Mouse (Mus musculus) thymus, postnatal 36 days (tissue): ENCODE measurements around the gene Crnkl1.
"Not testable (repeated sequence)": the region's sequence is repeated elsewhere in the genome, so short reads cannot be mapped to it uniquely, and the experiment has no call there.

Experiments used
- DNase-seq, 2 experiments: peaks; one replicate each; pipeline ENCODE4 v3.0.0; 2022; ENCODE audit warnings: mixed read lengths in 2 of 2

Gene Crnkl1

DNA sequence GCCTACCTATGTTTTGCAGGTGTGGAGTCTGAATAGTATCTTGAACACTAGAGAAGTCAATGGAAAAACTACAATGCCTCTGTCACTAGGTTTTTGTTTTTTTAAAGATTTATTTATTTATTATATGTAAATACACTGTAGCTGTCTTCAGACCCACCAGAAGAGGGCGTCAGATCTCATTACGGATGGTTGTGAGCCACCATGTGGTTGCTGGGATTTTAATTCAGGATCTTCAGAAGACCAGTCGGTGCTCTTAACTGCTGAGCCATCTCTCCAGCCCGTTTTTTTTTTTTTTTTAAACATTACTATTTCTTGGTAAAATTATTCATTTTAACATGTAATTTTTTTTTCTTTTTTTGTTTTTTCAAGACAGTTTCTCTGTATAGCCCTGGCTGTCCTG lies 28.9 kb downstream of the Crnkl1 start:
- not testable (repeated sequence) for DNase-seq

DNA sequence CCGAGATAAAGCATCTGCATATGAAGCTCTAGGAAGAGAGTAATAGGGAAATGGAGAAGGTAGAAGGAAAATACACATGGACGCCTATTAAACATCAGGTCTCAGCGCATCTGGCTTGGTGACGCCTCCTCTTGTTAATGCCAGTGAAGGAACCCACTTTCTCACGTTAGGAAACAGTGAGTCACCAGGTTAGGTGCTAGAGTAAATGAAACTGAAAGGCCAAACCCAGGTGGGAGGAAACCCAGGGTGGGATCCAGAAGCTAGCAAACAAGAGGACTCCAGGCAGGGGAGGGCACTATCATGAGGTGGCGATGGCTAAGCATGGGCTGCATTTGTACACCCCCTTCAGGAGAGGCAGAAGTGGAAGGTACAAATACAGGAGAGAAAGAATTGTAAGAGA lies 29.7 kb downstream of the Crnkl1 start:
- no peak for DNase-seq

DNA sequence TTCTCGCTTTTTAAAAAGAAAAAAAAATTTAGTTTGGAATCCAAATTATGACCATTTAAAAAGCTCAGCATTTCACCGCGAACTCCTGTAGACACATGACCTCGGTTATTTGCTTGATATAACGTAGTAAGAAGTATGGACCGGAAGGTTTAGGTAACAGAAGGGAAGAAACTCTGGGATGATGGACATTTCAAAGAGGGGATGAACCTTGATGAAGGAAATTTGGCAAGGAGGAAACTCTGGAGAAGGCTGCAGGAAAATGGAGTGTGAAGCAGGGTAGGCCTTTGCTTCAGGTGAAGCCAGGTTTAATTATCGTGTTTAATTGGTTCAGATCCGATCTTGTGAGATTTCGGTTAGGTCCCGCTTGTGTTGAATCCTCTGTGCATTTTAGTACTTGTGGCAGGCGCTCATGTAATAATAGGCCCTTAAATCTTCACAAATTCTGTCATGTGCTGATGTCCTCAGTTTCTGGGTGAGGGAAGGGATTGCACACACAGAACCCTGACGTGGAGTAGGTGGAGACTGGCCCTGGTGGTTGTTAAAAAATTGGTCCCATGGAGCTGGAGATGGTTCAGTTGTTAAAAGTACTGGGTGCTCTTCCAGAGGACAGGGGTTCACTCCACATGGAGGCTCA lies 30.7 kb downstream of the Crnkl1 start:
- DNase-seq = no peak

DNA sequence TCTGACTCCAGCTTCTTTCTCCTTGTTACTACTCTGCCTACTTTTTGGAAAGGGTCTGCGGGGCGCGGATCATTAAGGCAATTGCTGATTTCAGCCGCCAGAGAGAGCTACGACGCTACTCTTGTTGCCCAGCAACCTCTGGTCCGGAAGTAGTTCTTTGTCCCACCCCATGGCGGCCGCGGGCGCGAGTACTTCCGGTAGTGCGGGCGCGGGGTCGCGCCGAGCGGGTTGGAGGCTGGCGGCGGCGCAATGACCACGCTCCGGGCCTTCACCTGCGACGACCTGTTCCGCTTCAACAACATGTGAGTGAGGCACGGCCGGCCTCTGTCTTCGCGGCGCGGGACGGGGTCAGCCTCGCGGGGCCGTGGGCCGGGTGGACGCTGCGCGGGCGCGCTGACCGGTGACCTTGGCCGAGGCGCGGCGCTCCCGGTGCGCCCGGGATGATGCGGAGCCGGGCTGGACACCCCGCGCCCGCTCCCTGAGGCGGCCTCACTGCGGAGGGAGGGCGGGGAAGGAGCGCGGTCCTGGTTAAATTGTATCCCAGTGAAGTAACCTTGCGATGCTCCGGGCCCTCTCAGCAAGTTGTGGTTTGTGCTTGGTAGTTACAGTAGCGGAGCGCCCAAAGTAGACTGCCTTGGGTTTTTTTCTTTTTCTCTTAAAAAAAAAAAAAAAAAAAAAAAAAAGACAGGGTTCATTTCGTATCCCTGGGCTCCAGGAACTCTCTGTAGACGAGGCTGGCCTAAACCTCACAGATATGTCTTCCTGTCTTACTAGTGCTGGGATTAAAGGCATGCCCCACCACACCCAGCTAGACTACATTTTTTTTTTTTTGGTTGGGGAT lies 31.5 kb downstream of the Crnkl1 start:
- DNase-seq = peak; percentile 87 to 88

DNA sequence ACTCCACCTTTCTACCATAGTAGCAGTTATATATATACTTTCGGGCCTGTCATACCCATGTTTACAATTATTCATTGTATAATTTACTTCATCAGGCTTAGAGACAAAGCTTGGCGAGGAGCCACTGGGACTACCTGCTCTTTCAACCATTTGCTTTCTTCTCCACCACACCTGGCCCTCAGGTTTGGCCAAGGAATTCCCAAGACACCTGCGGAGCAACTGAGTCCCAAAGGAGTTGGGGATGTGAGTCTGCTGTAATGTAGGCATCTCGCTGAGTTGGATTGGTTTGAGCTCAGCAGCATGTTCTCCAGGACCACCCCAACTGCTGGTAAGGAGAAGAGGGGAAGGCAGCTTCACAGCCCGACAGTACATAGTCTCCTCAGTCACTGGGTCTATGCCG lies 33.0 kb downstream of the Crnkl1 start, which contains the start of gene Naa20:
Gene Naa20, plus strand, starts transcription at position 239 of the 400 bp plus-strand sequence.
- DNase-seq = no peak

DNA sequence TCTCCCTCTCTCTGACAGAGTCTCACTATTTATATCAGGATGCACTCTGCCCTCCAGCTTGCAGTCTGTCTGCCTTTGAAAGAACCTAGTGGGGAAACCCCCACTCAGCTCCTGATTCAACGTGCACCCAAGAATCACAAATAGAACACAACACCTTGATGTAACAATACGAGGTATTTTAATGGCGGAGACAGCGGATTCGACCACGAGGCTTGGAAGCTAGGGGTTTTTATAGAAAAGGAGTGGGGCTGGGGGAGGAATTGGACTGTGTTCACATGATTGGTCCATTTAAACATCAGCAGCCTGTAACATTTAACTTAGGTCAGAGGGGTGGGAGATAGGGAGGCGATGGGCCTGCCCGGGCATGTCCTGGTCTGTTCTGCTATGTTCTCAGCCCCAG lies 34.5 kb downstream of the Crnkl1 start:
- not testable (repeated sequence) for DNase-seq

DNA sequence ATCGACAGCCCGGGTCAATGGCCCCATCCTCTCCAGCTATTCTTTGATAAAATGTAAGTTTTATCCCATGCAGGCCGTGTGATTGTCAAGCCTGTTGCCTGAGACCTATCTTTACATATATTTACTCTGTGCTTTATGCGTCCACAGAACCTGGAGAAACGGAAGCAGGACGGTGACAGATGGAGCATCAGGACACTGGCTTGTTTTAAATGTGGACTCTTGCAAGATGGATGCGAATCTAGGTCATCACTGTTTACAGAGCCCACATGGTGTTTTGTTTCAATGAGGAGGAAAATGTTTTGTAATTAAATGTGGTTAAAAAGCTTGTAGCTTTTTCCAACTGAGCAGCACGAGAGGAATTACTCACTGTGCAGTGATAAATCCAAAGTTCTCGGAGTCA lies 36.7 kb downstream of the Crnkl1 start:
- DNase-seq = no peak

DNA sequence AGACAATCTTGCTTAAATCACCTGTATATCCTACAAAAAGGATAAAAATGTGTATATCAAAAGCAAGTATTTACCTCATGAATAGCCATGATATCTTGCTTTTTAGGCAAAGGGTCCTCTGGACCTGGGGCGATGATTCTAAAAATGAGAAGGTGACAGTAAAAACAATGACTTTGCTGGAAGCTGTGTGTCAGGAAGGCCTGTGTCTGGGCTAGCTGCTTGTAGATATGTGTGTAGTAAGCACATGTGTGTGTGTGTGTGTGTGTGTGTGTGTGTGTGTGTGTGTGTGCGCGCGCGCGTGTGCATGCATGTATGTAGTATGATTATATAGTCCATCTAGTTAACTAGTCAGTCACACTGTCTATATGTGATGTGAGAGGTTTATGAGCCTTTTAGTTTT lies 41.1 kb downstream of the Crnkl1 start:
- DNase-seq = no peak

DNA sequence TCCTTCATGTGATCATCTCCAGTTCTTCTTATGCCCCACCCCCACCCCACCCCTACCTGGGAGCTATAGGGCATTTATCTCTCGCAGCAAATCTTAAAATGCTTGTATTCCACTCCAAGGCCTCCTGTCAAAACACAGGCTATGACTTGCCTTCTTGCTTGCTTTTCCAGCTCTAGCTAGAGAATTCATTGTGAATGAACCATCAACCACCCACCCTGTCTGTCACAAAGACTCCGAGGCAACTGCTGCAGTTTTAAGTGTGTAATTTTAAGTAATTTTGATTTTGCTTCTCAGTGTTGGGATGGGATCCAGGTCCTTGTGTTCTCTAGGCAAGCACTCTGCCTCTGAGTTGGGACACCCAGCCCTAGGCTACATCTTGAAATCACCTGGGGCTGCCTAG lies 44.2 kb downstream of the Crnkl1 start:
- no peak for DNase-seq

DNA sequence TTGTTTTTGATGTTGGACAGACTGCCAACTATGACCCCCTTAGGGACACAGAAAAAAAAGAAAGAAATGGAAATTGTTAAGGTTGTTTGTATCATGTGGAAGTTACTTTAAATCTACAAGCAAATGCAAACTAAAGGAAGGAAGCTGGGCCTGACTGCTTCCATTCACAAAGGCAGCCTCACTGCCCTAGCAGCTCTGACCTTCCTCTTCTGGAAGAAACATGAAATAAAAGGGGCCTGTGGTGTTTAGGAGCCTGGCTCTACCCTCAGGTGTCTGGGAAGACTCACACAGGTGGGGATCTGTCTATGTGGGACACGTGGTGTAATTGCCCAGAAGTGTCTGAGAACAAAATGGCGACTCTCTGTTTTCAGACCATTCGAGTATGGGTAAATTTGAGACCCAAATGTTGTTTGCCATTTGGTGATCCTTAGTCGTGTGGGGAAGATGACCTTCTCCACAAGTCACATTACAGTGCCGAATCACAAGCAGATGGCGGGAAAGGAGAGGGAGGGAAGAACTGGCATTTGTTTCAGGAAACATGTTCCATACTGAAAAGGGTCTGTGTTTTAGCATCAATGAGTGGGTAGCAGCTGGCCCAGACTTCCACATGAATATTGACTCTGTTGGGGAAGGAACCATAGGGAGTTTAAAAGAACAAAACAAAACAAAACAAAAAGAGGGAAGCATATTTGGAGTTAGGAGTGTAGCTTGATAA lies 45.9 kb downstream of the Crnkl1 start:
- no peak for DNase-seq

DNA sequence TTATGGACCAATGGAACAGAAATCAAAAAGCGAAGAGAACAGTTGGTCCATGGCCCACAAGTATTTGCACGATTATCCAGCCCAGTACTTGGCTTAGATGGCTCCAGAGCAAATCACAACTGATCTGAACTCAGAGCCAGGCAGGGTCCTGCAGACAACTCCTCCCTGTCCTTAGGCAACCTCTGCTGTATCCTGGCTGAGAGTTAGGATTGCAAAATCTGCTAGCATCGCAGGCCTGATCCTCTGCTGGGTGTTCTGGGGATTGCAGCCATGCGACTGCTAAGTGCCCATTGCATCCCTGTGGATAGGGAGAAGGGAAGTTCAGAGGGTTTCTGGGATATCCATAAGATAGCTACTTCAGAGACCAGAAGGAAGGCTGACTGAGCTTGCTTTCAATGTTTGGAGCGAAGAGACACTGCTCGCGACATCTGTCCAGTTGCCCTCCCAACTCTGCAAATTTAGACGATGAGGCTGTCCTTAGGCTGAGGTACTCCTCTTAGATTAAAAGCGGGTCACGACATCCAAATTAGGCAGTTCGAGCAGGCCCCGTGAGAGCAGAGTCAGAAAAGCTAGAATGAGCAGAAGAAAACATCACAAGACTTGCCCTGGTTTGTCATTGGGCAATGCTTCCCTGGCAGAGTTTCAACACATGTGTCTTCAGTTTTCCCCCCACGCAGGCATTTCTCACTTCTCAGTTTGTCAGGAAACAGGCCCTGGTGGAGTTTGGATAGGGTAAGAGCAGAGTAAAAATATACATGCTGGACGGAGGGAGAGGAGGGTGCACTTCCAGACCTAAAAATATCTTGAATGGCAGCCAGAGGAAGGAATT lies 46.7 kb downstream of the Crnkl1 start:
- DNase-seq = no peak

DNA sequence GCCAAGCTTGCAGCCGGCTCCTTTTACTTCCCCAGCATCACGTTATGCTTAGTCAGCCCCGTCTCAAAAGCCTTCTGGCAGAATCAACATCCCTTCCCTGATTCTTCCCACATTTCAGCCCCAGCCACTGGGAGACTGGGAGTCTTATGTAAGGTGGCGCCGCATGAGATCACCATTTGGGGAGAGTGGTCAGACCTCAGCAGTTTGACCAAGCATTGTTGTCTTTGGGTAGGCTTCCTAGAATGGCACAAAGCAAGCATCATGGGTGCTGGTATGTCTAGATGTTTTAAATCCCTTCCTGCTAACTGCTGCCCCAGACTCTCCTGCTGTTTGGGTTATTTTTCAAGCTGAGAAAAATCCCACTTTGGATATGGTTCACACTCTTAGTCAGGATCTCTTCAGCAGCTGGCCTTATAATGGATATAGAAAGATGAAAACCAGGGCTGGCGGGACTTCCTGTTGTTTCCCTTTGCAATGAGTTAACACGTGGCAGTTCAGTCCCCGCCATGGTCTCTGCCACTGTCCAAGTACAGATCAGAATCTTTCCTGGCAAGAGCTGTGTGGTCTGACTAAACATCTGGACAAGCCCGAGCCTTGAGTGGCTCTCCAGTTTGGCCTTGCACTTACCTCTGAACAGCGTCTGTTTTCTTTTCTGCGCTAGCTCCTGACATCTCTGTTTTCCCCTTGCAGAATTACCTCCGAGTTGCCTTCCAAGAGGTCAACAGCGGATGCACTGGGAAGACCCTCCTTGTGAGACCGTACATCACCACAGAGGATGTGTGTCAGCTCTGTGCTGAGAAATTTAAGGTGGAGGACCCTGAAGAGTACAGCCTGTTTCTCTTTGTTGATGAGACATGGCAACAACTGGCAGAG lies 49.7 kb downstream of the Crnkl1 start:
- DNase-seq = no peak

DNA sequence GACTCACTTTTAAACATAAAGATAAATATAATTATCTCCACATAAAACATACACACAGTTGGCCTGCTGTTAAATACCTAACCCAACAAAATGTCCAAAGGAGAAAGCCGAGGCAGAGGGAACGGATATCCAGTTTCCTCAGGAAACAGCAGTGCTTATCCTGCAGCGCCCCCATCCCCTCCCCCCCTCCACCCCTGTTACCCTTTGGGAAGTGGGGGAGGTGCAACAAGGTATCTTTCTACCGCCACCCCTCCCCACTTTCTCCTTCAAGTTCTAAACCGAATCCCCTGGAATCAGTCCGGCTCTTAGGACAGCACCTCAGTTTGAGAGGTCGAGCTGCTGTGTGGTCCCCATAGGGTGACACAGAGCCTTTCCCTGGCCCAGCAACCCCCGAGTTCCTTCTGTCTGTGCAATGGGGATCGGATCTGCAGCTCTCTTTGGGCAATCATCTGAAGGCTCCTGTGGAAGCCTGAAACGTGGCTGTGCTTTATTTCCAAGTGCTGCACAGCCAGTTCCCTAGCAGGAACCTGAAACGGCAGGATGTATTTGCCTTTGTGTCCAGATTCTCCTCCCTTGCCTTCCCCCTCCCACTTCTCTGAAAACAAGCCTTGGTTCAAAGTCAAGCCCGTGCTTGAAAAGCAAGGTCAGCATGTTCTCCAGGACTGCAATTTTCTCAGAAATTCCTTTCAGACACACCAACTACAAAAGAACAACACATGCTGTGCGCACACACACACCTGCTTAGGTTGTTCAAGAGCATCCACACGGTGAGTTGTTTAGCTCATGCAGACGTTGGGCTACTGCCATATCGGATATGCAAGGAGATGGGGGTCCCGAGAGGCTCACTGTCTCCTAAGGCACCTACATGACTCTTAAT lies 50.5 kb downstream of the Crnkl1 start:
- no peak for DNase-seq

DNA sequence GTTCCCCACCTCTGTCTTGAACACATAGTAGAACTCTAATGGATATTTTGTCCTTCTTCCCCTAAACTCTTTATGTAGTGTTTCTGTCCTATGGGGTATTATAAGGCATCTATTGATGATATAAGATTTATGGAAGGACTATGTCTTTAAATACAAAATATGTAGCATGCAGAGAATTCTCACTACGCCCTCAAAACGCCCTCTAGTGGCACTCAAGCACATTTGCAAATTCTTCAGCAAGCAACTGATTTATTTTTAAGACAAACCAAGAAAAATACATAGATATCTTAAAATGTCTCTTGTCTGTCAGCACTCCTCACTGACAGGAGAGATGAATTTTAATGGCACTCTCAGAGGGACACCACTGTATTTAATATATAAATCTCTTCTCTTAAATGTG lies 52.4 kb downstream of the Crnkl1 start:
- DNase-seq = no peak

DNA sequence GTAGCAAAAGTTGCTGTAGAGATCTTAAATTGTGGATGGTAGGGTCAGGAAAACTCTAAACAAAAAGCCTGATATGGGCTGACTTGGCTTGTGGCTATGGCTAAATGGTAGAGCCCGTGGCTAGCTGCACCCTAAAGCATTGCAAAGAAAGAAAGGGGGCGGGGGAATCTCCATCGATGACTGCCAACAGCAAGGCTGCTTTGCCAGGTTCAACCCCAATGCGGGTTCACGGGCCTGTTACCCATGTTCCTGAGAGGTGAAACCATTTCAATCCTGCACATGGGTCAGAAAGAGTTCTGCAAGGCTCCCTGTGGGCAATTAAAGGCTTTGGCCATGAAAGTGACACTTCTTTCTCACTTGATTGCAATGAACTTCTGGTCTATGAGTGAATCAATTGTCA lies 52.9 kb downstream of the Crnkl1 start:
- no peak for DNase-seq

DNA sequence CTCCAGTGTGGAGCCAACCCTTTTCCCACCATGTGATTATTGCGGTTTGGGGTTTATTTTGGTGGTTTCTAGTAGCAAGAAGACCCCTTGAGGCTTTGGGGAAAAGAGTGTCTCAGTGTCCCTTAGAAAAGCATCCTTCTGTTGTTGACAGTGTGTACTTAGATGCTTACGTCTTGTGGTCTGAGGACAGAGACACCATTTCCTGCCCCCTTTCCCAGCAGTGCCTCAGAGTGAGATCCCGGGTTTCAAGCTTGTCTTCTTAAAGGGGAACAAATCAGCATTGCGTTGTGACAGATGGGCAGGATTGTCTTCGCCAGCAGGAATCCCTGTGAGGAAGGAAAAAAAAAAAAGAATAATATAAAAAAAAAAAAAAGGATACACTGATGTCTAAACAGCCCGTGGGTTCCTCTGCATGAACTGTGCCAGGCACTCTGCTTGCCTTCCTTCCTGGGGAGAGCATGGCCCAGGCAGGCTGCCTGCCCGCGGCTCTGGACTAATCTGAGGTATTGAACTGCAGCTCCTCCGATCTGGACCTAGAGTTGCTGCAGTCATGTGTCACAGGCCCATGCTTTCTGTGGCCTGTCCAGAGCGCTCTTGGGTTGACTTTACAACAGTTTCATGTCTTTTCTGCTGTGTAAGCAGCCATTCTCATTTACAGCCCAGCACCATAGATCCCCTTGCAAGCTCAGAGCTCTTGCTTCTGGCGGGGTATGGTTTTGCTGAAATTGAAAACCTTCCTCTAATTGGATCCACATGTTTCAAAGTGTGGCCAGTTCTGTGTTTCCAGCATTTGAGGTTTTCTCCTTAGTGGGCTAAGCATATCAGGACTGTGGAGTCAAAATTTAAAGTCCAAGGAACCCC lies 53.7 kb downstream of the Crnkl1 start:
- no peak for DNase-seq

DNA sequence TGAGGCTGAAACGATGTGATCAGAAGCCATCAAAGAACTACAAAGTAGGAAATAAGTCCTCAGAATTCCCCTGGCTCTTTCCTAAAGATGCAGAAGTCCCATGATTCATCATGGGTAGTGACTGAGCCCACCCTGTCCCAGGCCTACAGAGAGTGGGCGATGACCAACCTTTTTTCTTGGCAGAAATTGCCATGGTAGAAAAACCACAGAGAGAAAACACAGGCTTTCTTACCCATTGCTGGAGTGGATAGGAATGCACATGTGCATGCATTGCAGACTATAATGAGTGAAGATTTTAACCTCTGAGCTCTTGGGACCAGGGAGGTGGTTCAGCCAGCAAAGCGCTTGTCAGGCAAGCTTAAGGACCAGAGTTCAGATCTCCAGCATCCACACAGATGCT lies 57.6 kb downstream of the Crnkl1 start:
- no peak for DNase-seq

DNA sequence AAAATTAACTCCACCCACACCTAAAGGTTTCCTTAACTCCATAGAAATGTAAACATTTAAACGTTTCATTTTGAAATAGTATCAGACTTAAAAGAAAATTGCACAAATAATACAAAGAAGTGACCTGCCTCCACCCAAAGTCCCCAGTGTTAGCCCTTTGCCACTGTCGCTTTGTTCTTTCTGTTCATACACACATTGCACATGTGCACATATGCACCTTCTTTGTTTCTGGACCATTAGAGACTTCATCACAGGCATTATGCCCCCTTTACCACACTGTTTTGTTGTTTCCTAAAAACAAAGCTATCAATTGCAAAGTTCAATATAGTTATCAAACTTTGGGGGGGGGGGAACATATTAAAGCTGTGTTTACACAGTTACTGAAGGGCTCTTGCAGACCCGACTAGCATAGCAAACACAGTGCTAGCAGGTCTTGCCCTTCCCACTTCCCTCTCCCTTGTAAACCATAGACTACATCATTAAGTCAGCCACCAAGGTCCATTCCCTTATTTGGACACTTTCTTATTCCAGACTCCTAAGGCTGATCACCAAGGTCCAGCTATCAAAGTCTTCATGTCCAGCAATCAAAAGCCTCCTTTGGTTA lies 59.8 kb downstream of the Crnkl1 start:
- no peak for DNase-seq

DNA sequence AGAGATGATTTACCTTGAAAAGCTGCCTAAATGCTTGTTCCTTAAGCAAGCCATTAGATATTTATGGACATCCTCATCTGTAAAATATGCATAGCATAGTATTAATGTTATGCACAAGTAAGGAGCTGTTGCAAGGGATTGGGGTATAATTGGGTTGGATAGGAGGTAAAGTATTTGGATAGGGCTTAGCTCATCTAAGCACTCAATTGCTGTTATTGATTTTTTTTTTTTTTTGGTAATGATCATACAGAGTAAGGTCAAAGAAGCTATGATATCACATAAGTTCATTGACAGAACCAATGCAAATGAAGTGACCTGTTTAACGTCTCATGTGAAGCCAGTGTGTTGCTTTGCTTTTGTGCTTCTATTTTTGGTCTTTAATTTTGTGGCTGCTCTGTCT lies 60.9 kb downstream of the Crnkl1 start:
- no peak for DNase-seq
